Mouse (Mus musculus): ENCODE results near the gene Slc7a6os.

The Slc7a6os gene

GRCm38 (mm10) chr8:106176891-106177290 lies 33.8 kb downstream of the Slc7a6os start:
- no peak for DNase-seq

DNA sequence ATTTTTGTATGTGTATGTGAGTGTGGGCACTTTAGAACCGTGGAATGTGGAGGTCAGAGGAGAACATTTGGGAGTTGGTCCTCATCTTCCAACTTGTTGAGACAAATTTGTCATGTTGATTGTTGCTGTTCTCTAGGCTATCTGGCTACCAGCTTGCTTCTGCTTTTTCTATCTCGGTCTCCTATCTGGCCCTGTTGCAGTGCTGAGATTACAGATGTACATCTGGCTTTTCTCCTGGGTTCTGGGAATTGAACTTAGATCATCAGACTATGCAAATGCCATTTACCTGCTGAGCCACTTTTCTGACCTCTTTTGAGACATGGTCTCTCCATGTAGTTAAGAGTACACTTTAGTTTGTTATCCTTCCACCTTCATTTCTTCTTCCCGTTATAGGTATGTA lies 37.2 kb downstream of the Slc7a6os start:
- no peak for DNase-seq

- no peak for DNase-seq
Measured at GRCm38 (mm10) chr8:106169934-106170480, 40.7 kb downstream of the Slc7a6os start.

- peak; percentile 51 for DNase-seq
Measured at GRCm38 (mm10) chr8:106169017-106169933, 41.5 kb downstream of the Slc7a6os start.

- peak; percentile 86 for DNase-seq
Measured at GRCm38 (mm10) chr8:106168356-106169016, 42.2 kb downstream of the Slc7a6os start, which contains the start of gene Slc7a6. Gene Slc7a6, plus strand, starts transcription at chr8:106168857.

- peak; percentile 73 for DNase-seq
Measured at GRCm38 (mm10) chr8:106165460-106165859, 45.3 kb downstream of the Slc7a6os start.

GRCm38 (mm10) chr8:106163251-106163650 lies 47.5 kb downstream of the Slc7a6os start:
- no peak for DNase-seq

DNA sequence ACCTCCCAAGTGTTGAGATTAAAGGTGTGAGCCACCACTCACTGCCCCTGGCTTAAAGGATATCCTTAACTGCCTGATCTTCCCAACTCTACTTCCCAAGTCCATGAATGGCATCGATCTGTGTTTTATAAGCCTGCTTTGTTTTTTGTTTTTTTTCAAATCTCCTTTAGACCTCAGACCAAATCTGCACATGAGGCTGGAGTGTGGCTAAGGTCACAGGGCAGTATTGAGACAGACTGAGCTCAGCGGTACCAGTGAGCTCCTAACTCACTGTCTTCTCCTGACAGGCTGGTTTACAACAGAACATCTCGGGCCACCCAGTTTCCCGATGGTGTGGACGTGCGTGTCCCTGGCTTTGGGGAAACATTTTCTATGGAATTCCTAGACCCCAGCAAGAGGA lies 50.9 kb downstream of the Slc7a6os start:
- no peak for DNase-seq

- no peak for DNase-seq
Measured at GRCm38 (mm10) chr8:106158381-106158780, 52.4 kb downstream of the Slc7a6os start.

GRCm38 (mm10) chr8:106157419-106157818 lies 53.3 kb downstream of the Slc7a6os start:
- no peak for DNase-seq

- DNase-seq, result no peak
Measured at GRCm38 (mm10) chr8:106152876-106153275, 57.9 kb downstream of the Slc7a6os start.

GRCm38 (mm10) chr8:106151041-106151440 lies 59.7 kb downstream of the Slc7a6os start:
- no peak for DNase-seq

Measured in cerebellum, adult 8-10 months (tissue).